Mouse (Mus musculus): Measurements from ENCODE around the gene Hint1. TPM values are rescaled to one million over a fixed set of nuclear protein-coding genes. Genes with fewer than 3 reads are reported as not detected.

The Hint1 gene
- 113 and 143 TPM in 2 replicates for polyA plus RNA-seq (2012)

DNA sequence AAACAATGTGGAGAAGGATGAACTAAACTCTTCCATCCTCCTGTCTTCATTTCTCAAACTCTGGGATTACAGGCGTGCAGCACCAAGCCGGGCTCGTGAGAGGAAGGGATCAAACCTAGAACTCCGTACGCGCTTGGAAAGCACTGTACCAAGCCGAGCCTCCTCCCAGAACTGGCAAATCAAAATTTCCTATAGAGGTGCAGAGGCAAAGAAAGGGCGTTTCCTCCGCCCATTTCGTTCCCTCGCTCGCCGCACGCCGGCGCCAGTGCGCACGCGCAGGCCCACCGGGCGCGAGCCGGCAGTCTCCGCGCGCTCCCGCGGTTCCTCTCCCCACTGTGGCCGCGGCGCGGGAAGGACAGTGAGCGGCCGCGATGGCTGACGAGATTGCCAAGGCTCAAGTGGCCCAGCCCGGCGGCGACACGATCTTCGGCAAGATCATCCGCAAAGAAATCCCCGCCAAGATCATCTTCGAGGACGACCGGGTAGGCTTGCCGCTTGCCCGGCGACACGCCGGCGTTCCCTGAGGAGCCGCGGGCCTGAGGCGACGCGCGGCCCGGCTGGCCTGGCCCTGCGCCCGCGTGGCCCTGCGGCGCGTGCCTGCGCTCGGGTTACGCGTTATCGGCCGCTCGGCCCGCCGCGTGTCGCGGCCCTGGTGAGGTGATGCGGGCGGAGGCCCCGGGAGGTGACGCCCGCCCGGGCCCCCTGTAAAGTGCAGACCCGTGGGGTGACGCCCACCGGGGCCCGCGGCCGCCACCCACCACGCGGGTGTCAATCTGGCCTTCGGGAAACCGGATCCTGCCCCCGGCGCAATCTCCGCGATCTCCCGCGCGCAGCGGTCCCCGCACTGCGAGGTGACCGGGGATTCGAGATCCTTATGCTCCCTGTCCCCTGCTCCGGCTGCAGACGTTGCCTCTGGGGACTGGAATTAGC lies at the start of gene Hint1:
Hint1 (plus strand) TSS at position 265 of the 930 bp plus-strand sequence.
- TF ChIP-seq TAL1 (IDR thresholded peaks at IDR 0.05; ENCODE audit: low read length) = no peak
- TF ChIP-seq GATA1 (IDR thresholded peaks at IDR 0.05; ENCODE audit: low read length) = peak; percentile 91
- H3K36me3 ChIP-seq (ENCODE audit: control insufficient read depth) = peaks cover 35% of the 10 kb centered on the region
- H3K4me1 ChIP-seq (ENCODE audit: control insufficient read depth) = peaks cover 64% of the 10 kb centered on the region
- H3K9me3 ChIP-seq (ENCODE audit: control insufficient read depth, low read length) = no peaks in the 10 kb centered on the region
- peak within 1 kb of the TSS; percentile 97 for H3K4me3 ChIP-seq (replicated peaks)
- H3K27me3 ChIP-seq (ENCODE audit: control insufficient read depth) = no peaks in the 10 kb centered on the region

DNA sequence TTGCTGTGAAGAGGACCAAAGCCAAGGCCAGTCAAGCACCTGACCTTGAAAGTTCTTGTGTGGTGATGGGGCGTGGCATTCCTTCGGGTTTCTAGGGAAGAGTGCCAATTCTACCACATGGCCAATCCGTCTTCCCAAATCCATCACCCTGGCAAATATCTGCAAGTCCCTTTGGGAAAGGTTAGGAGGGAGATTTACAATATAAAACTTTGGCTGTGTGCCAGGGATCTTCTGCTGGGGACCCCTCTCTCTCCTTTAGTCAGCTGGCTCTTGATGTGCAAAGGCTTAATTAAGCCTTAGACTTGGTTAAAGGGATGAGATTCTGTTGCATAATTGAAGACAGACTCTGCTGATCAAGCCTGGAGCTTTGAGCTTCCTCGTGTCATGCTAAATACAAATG lies 48.7 kb upstream of the Hint1 start:
- Histone ChIP-seq H3K9me3 (ENCODE audit: control insufficient read depth, low read length) (no peaks in the 10 kb centered on the region; the same call in 1 of the 2 replicates), H3K36me3 (ENCODE audit: control insufficient read depth) (no peaks in the 10 kb centered on the region), H3K4me1 (ENCODE audit: control insufficient read depth) (no peaks in the 10 kb centered on the region), H3K27me3 (ENCODE audit: control insufficient read depth) (no peaks in the 10 kb centered on the region), H3K4me3 (replicated peaks) (no peak overlapping the region)
- TF ChIP-seq GATA1 (IDR thresholded peaks at IDR 0.05; ENCODE audit: low read length) (no peak), TAL1 (IDR thresholded peaks at IDR 0.05; ENCODE audit: low read length) (no peak)

DNA sequence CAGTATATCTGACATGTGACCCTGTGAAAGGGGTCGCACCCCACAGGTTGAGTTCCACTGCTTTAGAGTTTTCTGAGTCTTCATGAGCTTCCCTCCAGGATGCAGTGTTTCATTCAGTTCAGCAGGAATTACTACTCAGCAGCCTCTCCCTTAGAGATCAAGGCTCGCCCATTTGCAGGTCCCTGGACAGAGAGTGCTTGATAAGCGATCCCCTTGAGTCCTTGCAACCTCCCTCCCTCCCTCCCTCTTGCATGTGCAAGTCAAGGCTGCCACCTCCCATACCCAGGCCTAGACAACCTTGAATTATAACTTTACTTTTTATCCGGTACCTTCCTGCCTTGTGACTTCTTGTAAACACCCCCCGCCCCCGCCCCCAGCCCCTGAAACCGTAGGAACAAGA lies 46.7 kb upstream of the Hint1 start:
- TF ChIP-seq GATA1 (IDR thresholded peaks at IDR 0.05; ENCODE audit: low read length) = no peak
- no peak for TF ChIP-seq TAL1 (IDR thresholded peaks at IDR 0.05; ENCODE audit: low read length)
- Histone ChIP-seq H3K9me3 (ENCODE audit: control insufficient read depth, low read length) (peaks cover 3% of the 10 kb centered on the region), H3K36me3 (ENCODE audit: control insufficient read depth) (no peaks in the 10 kb centered on the region), H3K4me1 (ENCODE audit: control insufficient read depth) (no peaks in the 10 kb centered on the region), H3K27me3 (ENCODE audit: control insufficient read depth) (no peaks in the 10 kb centered on the region), H3K4me3 (replicated peaks) (no peak overlapping the region)

DNA sequence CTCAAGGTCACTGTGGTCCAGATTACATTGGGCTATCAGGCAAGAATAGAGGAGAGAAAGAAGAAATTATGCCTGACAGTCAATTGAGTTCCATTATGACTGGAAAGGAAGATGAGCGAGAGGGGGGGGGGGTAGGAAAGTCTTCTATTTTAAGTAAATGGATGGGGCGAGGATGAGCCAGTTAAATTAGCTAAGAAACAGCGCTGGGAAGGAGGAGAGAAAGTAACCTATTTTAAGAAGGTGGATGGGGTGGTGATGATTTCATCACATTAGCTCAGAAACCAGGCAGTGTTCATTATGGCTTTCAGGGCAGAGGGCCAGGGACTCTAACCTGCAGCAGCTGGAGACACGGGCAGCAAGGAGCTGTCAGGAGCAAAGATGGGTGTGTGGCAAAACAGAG lies 42.7 kb upstream of the Hint1 start:
- Histone ChIP-seq H3K36me3 (ENCODE audit: control insufficient read depth) (no peaks in the 10 kb centered on the region), H3K9me3 (ENCODE audit: control insufficient read depth, low read length) (peaks cover 11% of the 10 kb centered on the region), H3K4me1 (ENCODE audit: control insufficient read depth) (no peaks in the 10 kb centered on the region), H3K27me3 (ENCODE audit: control insufficient read depth) (no peaks in the 10 kb centered on the region), H3K4me3 (replicated peaks) (no peak overlapping the region)
- TF ChIP-seq TAL1 (IDR thresholded peaks at IDR 0.05; ENCODE audit: low read length) (no peak), GATA1 (IDR thresholded peaks at IDR 0.05; ENCODE audit: low read length) (no peak)

DNA sequence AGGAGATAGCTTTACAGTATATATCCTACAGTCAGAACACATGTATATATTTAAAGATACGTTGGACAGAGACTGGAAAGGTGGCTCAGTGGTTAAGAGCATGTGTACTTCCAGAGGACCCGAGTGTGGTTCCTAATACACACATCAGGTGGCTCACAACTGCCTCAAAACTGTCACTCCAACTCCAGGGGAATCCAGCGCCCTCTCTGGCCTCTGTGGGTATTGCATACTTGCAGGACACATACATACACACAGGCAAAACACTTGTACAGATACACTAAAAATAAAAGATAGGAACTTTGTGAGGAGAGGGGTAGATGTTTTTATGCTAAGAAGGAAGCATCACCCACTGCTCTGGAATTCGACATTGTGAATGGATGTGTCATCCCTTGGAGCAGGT lies 40.4 kb upstream of the Hint1 start:
- H3K4me3 ChIP-seq (replicated peaks) = no peak overlapping the region
- TF ChIP-seq TAL1 (IDR thresholded peaks at IDR 0.05; ENCODE audit: low read length) (no peak), GATA1 (IDR thresholded peaks at IDR 0.05; ENCODE audit: low read length) (no peak)
- no peaks in the 10 kb centered on the region for H3K36me3 ChIP-seq (ENCODE audit: control insufficient read depth)
- H3K9me3 ChIP-seq (ENCODE audit: control insufficient read depth, low read length) = peaks cover 11% of the 10 kb centered on the region
- H3K27me3 ChIP-seq (ENCODE audit: control insufficient read depth) = no peaks in the 10 kb centered on the region
- no peaks in the 10 kb centered on the region for H3K4me1 ChIP-seq (ENCODE audit: control insufficient read depth)

DNA sequence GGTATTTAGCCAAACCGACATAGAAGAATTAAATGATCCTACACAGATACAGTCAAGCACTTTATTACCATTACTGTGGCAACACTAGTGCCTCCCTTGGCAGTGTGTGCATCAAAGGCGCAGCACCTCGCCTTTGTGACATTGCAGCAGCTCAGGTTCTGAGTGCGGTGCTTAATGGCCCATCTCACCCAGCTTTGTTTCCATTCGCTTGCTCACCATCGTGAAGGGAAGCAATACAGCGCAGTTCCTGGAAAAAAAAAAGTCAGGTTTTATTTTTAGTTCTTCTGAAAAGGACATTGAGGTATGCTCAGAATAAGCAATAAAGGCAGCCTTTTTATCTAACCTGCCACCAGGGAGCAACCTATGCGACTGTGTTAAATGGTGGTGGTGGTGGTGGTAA lies 39.4 kb upstream of the Hint1 start:
- Histone ChIP-seq H3K36me3 (ENCODE audit: control insufficient read depth) (no peaks in the 10 kb centered on the region), H3K4me1 (ENCODE audit: control insufficient read depth) (no peaks in the 10 kb centered on the region), H3K4me3 (replicated peaks) (no peak overlapping the region), H3K27me3 (ENCODE audit: control insufficient read depth) (no peaks in the 10 kb centered on the region), H3K9me3 (ENCODE audit: control insufficient read depth, low read length) (peaks cover 11% of the 10 kb centered on the region)
- no peak for TF ChIP-seq TAL1 (IDR thresholded peaks at IDR 0.05; ENCODE audit: low read length)
- TF ChIP-seq GATA1 (IDR thresholded peaks at IDR 0.05; ENCODE audit: low read length) = no peak

DNA sequence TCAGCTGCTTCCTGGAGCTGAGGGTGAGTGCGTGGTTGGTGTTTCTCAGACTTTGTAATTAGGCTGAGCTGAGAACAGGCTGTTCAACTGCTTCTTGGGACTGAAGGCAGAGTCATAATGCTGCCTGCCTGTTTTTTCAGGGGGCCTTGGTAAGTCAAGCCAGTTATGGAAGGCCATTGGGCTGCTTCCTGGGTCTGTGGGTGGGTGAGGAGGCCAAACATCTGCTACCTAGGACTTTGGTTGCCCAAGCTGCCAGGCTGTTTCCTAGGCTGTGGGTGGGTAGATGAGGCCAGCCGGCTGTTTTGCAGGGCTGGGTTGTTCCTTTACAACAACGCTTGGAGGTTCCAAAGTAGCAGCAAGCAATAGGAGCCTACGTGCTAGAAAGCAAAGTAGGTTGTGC lies 32.4 kb upstream of the Hint1 start:
- H3K9me3 ChIP-seq (ENCODE audit: control insufficient read depth, low read length) = no peaks in the 10 kb centered on the region
- no peaks in the 10 kb centered on the region for H3K4me1 ChIP-seq (ENCODE audit: control insufficient read depth)
- TF ChIP-seq TAL1 (IDR thresholded peaks at IDR 0.05; ENCODE audit: low read length) (no peak), GATA1 (IDR thresholded peaks at IDR 0.05; ENCODE audit: low read length) (no peak)
- H3K36me3 ChIP-seq (ENCODE audit: control insufficient read depth) = no peaks in the 10 kb centered on the region
- H3K27me3 ChIP-seq (ENCODE audit: control insufficient read depth) = no peaks in the 10 kb centered on the region
- no peak overlapping the region for H3K4me3 ChIP-seq (replicated peaks)

DNA sequence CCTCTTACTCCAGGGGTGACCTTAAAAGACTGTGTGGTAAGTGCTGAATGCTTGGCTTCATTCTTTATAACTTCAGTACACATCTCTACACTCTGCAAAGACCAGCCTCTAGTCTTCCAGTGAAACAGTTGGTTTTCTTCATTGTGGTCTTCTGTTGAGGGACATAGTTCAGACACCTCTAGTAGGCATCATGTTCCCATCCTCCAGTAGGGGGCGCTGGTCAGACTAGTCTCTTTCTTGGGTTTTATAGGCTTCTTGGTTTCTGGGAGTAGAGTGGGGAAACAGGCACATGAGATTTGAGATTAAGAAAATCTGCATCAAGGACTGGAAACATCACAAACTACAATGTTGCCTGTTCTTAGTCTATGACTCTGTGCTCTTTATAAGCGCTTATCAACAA lies 31.6 kb upstream of the Hint1 start:
- Histone ChIP-seq H3K27me3 (ENCODE audit: control insufficient read depth) (no peaks in the 10 kb centered on the region), H3K9me3 (ENCODE audit: control insufficient read depth, low read length) (no peaks in the 10 kb centered on the region), H3K4me1 (ENCODE audit: control insufficient read depth) (no peaks in the 10 kb centered on the region), H3K36me3 (ENCODE audit: control insufficient read depth) (no peaks in the 10 kb centered on the region), H3K4me3 (replicated peaks) (no peak overlapping the region)
- TF ChIP-seq TAL1 (IDR thresholded peaks at IDR 0.05; ENCODE audit: low read length) = no peak

DNA sequence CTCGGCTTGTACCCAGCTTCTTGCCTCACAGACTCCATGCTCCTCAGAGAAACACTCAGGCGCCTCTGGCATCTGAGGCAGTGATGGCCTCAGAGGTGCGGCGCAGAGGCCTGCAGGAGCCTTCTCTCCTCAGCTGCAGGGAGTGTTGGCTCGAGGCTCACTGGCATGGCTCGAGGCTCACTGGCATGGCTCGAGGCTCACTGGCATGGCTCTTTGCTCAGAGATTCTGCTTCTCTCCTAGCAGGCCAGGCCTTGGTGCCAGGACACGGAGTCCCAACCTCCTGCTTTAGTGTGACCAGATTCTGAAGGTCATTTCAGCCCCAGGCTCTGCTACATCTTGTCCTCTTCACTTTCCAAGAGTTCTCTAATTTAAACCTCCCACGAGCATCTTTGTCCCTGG lies 30.1 kb upstream of the Hint1 start:
- Histone ChIP-seq H3K36me3 (ENCODE audit: control insufficient read depth) (no peaks in the 10 kb centered on the region), H3K9me3 (ENCODE audit: control insufficient read depth, low read length) (no peaks in the 10 kb centered on the region), H3K27me3 (ENCODE audit: control insufficient read depth) (no peaks in the 10 kb centered on the region), H3K4me1 (ENCODE audit: control insufficient read depth) (no peaks in the 10 kb centered on the region), H3K4me3 (replicated peaks) (no peak overlapping the region)
- TF ChIP-seq GATA1 (IDR thresholded peaks at IDR 0.05; ENCODE audit: low read length) (no peak), TAL1 (IDR thresholded peaks at IDR 0.05; ENCODE audit: low read length) (no peak)

Measured in erythroblast, embryonic 14.5 days (primary cell).